In the genomic region with DNA sequence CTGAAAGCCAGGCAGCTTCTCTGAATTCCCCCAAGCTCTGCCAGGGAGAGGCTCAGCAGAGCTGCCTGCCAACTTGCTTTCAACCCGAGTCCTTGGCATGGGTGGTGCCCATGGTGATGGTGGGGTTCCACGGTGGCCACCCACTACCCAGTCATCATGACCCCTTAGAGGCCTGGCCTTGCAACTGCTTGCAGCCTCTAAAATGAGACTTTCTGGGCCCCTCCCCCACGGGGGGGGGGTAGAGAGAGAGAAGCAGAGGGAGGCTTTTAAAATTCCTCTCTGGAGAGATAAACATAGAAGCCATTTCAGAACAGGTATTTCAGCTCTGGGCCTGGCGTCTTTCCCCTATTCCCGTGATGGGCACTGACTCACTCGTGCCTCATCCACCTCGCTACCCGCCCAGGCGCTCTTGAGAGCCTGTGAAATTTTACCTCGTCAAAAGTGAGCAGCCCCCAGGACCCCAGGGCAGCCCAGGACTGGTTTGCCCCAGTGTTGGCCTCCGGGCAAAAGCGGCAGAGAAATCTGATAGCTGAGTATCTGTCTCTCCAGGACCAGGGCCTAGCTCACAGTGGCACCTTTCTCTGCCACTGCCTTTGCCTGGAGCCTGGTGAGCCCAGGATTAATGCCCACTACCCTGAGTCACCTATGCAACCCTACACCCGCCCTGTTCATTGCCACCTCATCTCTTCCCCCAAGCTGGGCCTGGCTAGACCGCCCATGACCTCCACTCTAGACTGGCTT, we compare ENCODE assay signal across 8 mouse cellular contexts. TPM values are rescaled to one million over a fixed set of nuclear protein-coding genes. Genes with fewer than 3 reads are reported as not detected.
DNase-seq lines count a peak whose midpoint lies in the region; ATAC-seq lines count a peak whose summit lies in the region.

No protein-coding gene starts in this region.

- 23% methylated on average over 14 of the region's 14 CpGs for WGBS in heart, embryonic 15.5 days
- WGBS in midbrain, embryonic 15.5 days, result 60% methylated on average over 14 of the region's 14 CpGs

- no peak for ATAC-seq in heart, embryonic 15.5 days (replicated peaks; ENCODE audit: insufficient number of reproducible peaks, insufficient read depth, low FRiP score, low read depth)
- ATAC-seq in midbrain, embryonic 15.5 days (replicated peaks), result no peak

- H3K4me1 ChIP-seq in heart, embryonic 15.5 days (replicated peaks), result peaks cover 51% of the 10 kb centered on the region
- H3K4me1 ChIP-seq in midbrain, embryonic 15.5 days, result peaks cover 30% of the 10 kb centered on the region

- peak overlapping the region; percentile 81 for H3K9ac ChIP-seq in heart, embryonic 15.5 days
- H3K9ac ChIP-seq in midbrain, embryonic 15.5 days, result no peak overlapping the region

- peak; percentile 61 for DNase-seq in cerebellum, adult 11-12 months
- no peak for DNase-seq in cerebellum, adult 11 months
- DNase-seq in brain, adult 2 months (ENCODE audit: low read depth, low spot score), result peak; percentile 50
- DNase-seq in kidney, postnatal 25 days, result peak; percentile 41 to 67
- no peak for DNase-seq in thymus, postnatal 4 days
- no peak for DNase-seq in yolk sac, embryonic 10.5 days (ENCODE audit: low spot score)

- H3K4me3 ChIP-seq in heart, embryonic 15.5 days, result peak overlapping the region; percentile 70
- no peak overlapping the region for H3K4me3 ChIP-seq in midbrain, embryonic 15.5 days

- peak overlapping the region; percentile 98 for H3K4me2 ChIP-seq in heart, embryonic 15.5 days
- H3K4me2 ChIP-seq in midbrain, embryonic 15.5 days, result peak overlapping the region; percentile 8; the same call in 1 of the 2 replicates

- peaks cover 23% of the 10 kb centered on the region for H3K36me3 ChIP-seq in heart, embryonic 15.5 days
- H3K36me3 ChIP-seq in midbrain, embryonic 15.5 days (replicated peaks), result no peaks in the 10 kb centered on the region

- H3K27ac ChIP-seq in heart, embryonic 15.5 days, result peak overlapping the region; percentile 92
- no peak overlapping the region for H3K27ac ChIP-seq in midbrain, embryonic 15.5 days

- H3K27me3 ChIP-seq in heart, embryonic 15.5 days, result no peaks in the 10 kb centered on the region
- peaks cover 27% of the 10 kb centered on the region for H3K27me3 ChIP-seq in midbrain, embryonic 15.5 days (replicated peaks)

- no peaks in the 10 kb centered on the region for H3K9me3 ChIP-seq in heart, embryonic 15.5 days (replicated peaks)
- no peaks in the 10 kb centered on the region for H3K9me3 ChIP-seq in midbrain, embryonic 15.5 days

RNA-seq across cellular contexts. Expression of gene Efna1, which starts 3.5 kb away (rescaled TPM):
- 35.0 and 39.9 TPM in 2 replicates for polyA plus RNA-seq in heart, embryonic 15.5 days (2015; fragmentation: Nextera tagmentation; extraction: Ambion mirVana)
- polyA plus RNA-seq in midbrain, embryonic 15.5 days (2015; fragmentation: Nextera tagmentation; extraction: Ambion mirVana), result 8.0 and 10.2 TPM in 2 replicates

RNA-seq across cellular contexts. Expression of gene Slc50a1, which starts 7.1 kb away (rescaled TPM):
- polyA plus RNA-seq in heart, embryonic 15.5 days (2015; fragmentation: Nextera tagmentation; extraction: Ambion mirVana), result 44.5 and 49.5 TPM in 2 replicates
- polyA plus RNA-seq in midbrain, embryonic 15.5 days (2015; fragmentation: Nextera tagmentation; extraction: Ambion mirVana), result 31.4 and 37.5 TPM in 2 replicates

RNA-seq across cellular contexts. Expression of gene Dpm3, which starts 18.3 kb away (rescaled TPM):
- 88.4 and 88.7 TPM in 2 replicates for polyA plus RNA-seq in heart, embryonic 15.5 days (2015; fragmentation: Nextera tagmentation; extraction: Ambion mirVana)
- 65.8 and 69.1 TPM in 2 replicates for polyA plus RNA-seq in midbrain, embryonic 15.5 days (2015; fragmentation: Nextera tagmentation; extraction: Ambion mirVana)

RNA-seq across cellular contexts. Expression of gene Trim46, which starts 31.3 kb away (rescaled TPM):
- 0.79 and 2.2 TPM in 2 replicates for polyA plus RNA-seq in heart, embryonic 15.5 days (2015; fragmentation: Nextera tagmentation; extraction: Ambion mirVana)
- polyA plus RNA-seq in midbrain, embryonic 15.5 days (2015; fragmentation: Nextera tagmentation; extraction: Ambion mirVana), result 95.9 and 97.9 TPM in 2 replicates

RNA-seq across cellular contexts. Expression of gene Krtcap2, which starts 31.7 kb away (rescaled TPM):
- polyA plus RNA-seq in heart, embryonic 15.5 days (2015; fragmentation: Nextera tagmentation; extraction: Ambion mirVana), result 189 and 207 TPM in 2 replicates
- 177 and 185 TPM in 2 replicates for polyA plus RNA-seq in midbrain, embryonic 15.5 days (2015; fragmentation: Nextera tagmentation; extraction: Ambion mirVana)

Comparison
In these comparisons a context has a peak if more than half of its experiments do, and no peak if none do; other contexts are left out.
1. DNase-seq: peak in cerebellum, adult 11-12 months (single experiment), brain, adult 2 months (single experiment) and kidney, postnatal 25 days (2 of 2); none in cerebellum, adult 11 months (single experiment), thymus, postnatal 4 days (single experiment) and yolk sac, embryonic 10.5 days (single experiment).